Mouse (Mus musculus) cerebellum, adult 11-12 months (tissue): Measurements from ENCODE around the gene Ppp1r9b.
A peak's percentile ranks its signal among the peaks of the same experiment; 100 is the strongest.
"Not testable (repeated sequence)": the region's sequence is repeated elsewhere in the genome, so short reads cannot be mapped to it uniquely, and the experiment has no call there.

Source experiments
- DNase-seq: peaks from one replicate; pipeline ENCODE4 v3.0.0; 2022

Ppp1r9b gene

DNA sequence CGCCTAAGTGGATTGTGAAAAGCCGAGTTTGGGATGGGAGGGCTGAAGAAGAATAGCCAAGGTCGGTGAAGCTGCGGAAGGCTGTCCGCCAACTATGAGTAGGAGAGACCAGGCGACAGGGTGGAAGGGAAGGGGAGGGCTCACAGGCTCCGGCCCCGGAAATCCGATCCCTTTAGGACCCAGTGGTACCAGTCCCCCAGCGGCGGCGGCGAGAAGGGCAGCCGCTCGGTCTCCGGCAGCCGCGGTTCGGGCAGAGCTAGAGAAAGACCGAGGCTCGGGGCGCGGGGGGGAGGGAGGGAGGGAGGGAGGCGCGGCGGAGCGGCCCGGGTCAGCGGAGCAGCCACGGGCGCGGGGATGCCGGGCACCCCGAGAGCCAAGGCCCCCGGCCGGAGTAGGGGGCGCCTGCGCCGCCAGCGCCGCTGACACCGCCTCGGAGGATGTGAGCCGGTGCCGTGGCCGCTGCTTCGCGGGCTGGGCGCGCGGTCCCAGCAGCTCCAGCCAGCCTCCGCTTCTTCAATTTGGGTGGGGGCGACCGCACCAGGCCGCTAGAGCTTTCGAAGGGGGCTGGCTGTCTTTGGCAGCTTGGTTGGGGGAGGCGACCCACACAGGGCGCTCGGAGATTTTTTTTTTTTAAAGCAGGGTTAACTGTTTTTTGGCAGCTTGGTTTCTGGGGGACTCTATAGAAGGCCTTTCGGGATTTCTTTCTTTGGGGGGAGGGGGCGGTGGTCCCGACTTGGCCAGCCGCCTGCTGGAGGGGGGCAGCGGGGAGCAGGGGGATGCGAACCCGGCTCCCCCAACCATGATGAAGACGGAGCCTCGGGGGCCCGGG lies at the start of gene Ppp1r9b:
Gene Ppp1r9b, plus strand, starts transcription at position 287 of the 829 bp plus-strand sequence.
- peak; percentile 91 for DNase-seq

DNA sequence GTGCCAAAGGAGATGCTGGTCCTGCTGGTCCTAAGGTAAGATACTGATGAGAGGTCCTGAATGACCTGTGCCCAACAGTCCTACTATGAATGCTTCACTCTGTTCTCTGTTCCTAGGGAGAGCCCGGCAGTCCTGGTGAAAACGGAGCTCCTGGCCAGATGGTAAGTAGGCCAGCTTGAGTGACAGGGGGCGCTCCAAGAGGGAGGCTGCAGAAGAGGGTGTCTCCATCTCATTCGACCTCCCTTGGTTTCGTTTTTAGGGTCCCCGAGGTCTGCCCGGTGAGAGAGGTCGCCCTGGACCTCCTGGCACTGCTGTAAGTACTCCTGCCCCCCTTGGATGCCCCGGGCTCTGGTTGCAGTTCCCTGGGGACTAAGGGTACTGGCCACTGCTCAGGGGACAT lies 49.7 kb upstream of the Ppp1r9b start:
- DNase-seq = no peak

- no peak for DNase-seq
Observed at GRCm38 (mm10) chr11:94941776-94942175, 49.1 kb upstream of the Ppp1r9b start.

DNA sequence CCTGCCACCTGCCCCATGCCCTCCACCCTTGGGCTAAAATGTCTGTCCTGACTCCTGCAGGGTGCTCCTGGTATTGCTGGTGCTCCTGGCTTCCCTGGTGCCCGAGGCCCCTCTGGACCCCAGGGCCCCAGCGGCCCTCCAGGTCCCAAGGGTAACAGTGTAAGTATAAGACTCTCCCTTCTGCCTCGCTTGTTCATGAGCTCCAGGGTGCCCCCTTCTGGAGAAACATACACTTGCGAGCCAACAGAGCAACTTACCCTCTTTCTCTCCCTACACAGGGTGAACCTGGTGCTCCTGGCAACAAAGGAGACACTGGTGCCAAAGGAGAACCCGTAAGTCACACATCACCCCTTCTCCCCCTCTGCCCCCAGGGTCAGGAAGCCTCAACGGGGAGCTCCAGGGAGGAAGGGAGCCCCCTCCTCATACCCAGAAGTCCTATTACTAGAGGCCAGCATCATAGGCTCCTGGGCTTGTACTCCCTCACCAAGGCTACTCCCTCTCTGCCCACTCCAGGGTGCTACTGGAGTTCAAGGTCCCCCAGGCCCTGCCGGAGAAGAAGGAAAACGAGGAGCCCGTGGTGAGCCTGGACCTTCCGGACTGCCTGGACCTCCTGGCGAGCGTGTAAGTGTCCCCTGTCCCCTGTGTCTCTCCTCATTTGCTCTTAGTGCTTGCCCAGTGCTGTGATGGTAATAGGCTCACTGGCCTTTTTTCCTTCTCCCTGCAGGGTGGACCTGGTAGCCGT lies 48.4 kb upstream of the Ppp1r9b start:
- DNase-seq = no peak

DNA sequence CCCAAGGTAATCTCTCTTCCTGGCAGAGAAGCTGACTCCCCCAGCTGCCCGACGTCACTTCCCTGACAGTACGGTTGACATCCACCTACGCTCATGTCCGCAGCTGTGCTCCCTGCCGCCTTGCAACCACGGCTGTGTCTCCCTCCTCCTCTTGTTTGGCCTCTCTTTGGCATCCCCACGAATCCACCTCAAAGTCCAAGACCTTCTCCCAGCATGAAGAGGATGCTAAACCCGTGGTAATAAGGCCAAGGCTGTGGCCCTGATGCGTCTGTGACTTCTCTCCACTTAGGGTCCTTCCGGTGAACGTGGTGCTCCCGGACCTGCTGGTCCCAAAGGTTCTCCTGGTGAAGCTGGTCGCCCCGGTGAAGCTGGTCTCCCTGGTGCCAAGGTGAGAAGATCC lies 47.8 kb upstream of the Ppp1r9b start:
- DNase-seq = no peak

DNA sequence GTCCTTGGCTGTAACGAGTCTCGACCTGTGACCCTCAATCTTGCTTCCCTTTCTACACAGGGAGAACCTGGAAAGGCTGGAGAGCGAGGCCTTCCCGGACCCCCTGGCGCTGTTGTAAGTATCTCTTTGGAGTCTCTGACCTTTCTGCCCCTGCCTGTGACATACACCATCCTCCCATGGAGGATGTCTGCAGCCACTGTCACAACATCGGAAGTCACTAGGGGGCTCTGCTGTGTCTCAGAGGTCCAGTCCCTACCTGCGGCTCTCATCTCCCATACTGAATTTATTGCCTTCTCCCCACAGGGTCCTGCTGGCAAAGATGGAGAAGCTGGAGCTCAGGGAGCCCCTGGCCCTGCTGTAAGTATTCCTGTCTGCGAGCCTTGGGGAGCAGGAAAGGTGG lies 46.5 kb upstream of the Ppp1r9b start:
- no peak for DNase-seq

GRCm38 (mm10) chr11:94945236-94945635 lies 45.6 kb upstream of the Ppp1r9b start:
- DNase-seq = no peak

DNA sequence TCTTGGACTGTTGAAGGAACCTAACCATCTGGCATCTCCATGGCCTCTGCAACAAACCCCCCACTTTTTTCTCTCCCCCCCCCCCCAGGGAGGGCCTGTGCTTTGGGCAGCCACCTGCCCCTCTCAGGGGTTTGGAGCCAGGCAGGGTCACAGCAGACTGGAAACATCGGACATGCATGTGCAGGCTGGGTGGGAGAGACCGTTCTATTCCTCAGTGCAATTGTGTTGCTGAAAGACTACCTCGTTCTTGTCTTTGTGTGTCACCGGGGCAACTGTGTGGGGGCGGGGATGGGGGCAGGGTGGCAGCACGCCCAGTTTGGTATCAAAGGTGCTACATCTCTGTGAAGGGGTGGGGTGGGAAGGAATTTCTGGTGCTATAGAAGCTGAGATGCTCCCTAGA lies 38.7 kb upstream of the Ppp1r9b start:
- no peak for DNase-seq

GRCm38 (mm10) chr11:94955103-94955502 lies 35.7 kb upstream of the Ppp1r9b start:
- no peak for DNase-seq

DNA sequence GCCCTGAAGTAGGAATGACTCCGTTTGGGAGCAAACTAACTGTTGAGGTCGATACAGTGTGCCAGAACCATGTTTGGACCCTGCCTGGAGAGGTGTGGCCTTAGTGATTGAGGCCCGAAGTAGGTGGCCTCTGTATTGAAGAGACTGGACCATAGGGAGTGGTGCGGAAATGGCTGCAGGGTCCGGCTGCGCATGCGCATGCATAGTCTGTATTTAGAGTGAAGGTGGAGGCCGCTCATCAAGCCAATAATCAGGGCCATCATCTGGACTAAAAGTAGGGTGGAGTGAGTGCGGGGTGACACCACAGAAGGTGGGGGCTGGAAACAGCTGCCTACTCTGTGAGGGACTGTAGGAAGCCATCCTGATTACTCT lies 33.2 kb upstream of the Ppp1r9b start:
- no peak for DNase-seq

- DNase-seq = peak; percentile 62
Observed at GRCm38 (mm10) chr11:94958065-94958858, 32.6 kb upstream of the Ppp1r9b start.

DNA sequence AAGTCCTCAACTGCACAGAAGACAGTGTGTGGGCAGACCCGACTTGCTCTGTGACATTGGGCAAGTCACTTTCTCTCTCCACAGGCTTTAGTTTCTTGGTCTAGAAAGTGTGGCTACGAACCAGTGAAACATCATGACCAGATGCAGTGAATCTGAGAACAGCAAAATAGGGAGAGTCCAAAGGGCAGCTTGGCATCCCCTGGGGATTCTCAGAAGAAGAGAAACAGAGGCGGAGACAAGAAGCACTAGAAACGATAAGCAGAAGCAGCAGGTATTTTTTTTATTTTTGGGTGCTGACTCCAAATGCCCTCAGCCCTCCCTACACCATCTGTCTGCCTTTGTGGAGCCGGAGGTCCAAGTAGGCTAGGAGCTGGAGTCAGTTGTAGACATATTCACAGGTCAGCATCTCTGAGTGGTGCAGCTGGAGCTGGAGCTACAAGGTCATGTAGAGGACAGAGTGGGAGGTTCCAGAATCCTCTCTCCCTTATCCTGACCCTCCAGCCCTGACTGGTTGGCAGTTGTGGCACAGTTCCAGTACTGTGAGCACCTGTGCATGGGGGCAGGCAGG lies 28.2 kb upstream of the Ppp1r9b start:
- no peak for DNase-seq

DNA sequence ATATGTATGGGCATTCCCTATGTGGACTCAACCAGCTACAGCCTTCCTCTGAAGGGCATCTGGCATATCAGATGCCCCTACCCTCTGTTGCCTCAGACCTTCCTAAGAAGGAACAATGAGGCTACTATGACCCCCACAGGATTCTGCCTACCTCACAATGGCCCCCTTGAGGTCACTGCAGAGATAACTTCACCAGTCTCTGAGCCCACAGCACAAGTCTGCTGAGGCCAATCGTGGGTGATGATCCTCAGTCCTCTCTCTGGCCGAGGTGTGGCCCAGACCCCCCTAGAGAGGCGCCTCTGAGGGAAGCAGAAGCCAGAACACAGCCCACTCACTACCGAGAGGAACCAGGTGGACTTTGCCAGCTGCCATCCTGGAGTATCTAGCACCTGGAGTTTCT lies 23.4 kb upstream of the Ppp1r9b start, which contains the start of gene Hils1:
Gene Hils1, plus strand, starts transcription at position 175 of the 400 bp plus-strand sequence.
- no peak for DNase-seq

GRCm38 (mm10) chr11:94968187-94968586 lies 22.6 kb upstream of the Ppp1r9b start:
- DNase-seq = peak; percentile 38

- not testable (repeated sequence) for DNase-seq
Observed at GRCm38 (mm10) chr11:94969709-94970108, 21.1 kb upstream of the Ppp1r9b start.

GRCm38 (mm10) chr11:94970210-94970943 lies 20.5 kb upstream of the Ppp1r9b start:
- DNase-seq = peak; percentile 44

- peak; percentile 78 for DNase-seq
Observed at GRCm38 (mm10) chr11:94971895-94972615, 18.8 kb upstream of the Ppp1r9b start.

DNA sequence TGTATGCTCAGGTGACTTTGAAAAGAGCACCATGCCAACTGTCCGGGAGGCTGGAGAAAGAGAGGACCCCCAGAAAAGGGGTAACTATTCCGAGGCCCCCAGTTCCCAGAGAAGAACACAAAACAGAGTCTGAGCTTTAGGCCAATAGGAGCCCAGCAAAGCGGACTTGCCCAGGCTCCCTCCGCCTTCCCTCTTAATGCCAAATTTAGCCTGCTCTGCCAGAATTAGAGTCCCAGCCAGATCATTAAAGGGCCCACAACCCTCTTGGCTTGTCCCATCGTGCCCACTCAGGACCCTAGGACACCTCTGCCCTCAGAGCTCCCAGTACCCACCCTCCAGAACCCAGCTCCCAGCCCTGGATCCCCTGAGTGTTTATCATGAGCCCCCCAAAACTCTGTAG lies 17.9 kb upstream of the Ppp1r9b start:
- DNase-seq = peak; percentile 38

DNA sequence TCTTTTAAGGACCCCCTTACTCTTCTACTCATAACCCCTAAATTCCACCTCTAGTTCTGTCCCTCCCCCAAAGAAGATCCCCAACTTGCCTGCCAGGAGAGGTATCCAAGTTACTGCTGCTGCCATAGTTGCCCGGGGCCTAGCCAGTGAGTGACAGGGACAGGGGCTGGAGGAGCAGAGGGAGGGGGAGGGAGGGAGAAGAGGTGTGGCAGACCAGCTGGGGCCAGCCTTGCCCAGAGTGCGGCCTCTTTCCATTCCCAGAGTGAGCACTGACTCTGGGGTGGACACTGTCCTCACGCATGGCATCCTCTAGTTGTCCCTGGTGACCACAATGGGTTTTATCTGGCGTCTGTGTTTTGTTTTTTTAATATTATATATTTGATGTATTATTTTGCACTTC lies 17.5 kb upstream of the Ppp1r9b start:
- no peak for DNase-seq

DNA sequence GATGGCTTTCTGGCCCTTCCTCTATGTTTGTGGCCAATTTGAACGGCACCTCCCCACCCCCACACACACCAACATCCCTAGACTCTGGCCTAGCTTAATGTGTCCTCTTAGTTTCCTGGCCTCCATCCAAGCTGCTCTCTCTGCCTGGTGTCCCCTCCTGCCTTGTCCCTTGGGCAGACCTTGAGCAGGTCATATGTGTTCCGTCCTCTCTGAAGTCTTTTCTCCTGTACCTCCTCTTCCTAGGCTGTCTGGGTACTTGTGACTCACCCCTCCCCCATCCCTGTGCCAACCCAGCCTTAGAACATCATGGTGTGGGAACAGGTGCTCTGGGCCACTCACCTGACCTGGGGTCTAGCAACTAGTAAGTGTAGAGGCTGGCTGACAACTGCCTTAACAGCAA lies 15.9 kb upstream of the Ppp1r9b start:
- DNase-seq = no peak

- no peak for DNase-seq
Observed at GRCm38 (mm10) chr11:94976199-94976598, 14.6 kb upstream of the Ppp1r9b start, which contains the start of gene Sgca. Gene Sgca (minus strand): TSS chr11:94976327.
